Mouse (Mus musculus): ENCODE data around the gene Tmem211. TPM values are rescaled to one million over a fixed set of nuclear protein-coding genes. Genes with fewer than 3 reads are reported as not detected.
A peak's percentile ranks its signal among the peaks of the same experiment; 100 is the strongest.

Tmem211 gene
- polyA plus RNA-seq, 1 experiment from 2014 or later: 0.46 TPM

DNA sequence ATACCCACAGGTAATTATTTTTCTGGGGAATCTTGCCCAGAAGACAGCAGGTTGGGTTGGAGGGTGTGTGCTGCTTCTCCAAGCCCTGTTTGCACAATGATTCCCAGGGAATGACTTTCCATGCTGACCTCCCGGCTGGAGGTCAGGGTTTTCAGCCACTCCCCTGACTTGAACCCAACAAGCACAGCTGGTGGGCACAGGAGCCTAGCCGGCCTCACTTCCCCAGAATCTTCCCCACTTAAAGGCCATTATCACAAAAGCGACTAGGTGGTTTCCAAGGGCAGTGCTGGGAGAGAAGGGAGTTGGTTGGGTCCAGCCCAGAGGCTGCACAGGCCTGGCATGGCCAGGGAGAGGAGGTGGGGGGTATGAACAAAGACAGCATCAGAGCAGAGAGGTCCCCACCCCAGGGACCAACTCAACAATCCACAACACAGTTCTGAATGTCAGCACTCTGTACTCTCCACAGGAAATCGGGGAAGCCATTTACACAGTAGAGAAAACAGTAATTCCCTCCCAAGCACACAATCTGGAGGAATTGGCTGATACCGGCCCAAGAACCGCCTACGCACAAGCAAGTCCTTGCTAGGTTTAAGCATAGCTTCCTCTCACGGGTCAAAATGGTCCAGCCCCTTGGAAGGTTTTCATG lies 27.5 kb upstream of the Tmem211 start:
- Histone ChIP-seq H3K4me3 (ENCODE audit: low read depth, low read length) (no peak overlapping the region), H3K36me3 (ENCODE audit: control insufficient read depth, insufficient read depth, low read length) (no peaks in the 10 kb centered on the region), H3K9ac (ENCODE audit: low read length) (no peak overlapping the region), H3K27ac (replicated peaks) (peak overlapping the region; percentile 56; the same call in 1 of the 2 replicates), H3K4me2 (replicated peaks; ENCODE audit: low read depth) (no peak overlapping the region), H3K27me3 (ENCODE audit: control insufficient read depth, insufficient read depth, low read length) (no peaks in the 10 kb centered on the region), H3K9me3 (ENCODE audit: control insufficient read depth, low read length) (no peaks in the 10 kb centered on the region), H3K4me1 (replicated peaks; ENCODE audit: control insufficient read depth, insufficient read depth) (no peaks in the 10 kb centered on the region)
- 42% methylated on average over 8 of the region's 8 CpGs for WGBS
- DNase-seq (ENCODE audit: low spot score) (no peak), ATAC-seq (ENCODE audit: low FRiP score, low TSS enrichment) (no peak)
- TF ChIP-seq EP300 (optimal IDR thresholded peaks at IDR 0.05) (no peak), CTCF (IDR thresholded peaks at IDR 0.05; ENCODE audit: low read depth) (no peak)

DNA sequence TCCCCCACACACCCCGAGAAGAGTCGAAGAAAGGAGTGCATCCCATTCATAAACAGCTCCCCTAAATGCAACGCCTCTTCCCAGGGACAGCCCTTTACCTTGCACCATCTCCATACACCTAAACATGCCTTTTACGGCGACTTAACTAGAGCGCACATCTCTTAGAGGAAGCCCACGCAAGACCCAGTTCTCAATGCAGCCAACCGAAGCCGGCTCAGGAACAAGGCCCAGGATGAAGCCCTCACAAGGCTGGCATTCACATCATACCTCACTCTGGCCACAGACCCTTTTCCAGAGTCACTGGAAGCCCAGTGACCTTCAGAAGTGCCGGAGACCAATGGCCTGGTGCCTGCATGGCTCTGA lies 27.0 kb upstream of the Tmem211 start:
- TF ChIP-seq CTCF (IDR thresholded peaks at IDR 0.05; ENCODE audit: low read depth) (no peak), EP300 (optimal IDR thresholded peaks at IDR 0.05) (no peak)
- Histone ChIP-seq H3K4me1 (replicated peaks; ENCODE audit: control insufficient read depth, insufficient read depth) (no peaks in the 10 kb centered on the region), H3K27ac (replicated peaks) (no peak overlapping the region), H3K4me2 (replicated peaks; ENCODE audit: low read depth) (no peak overlapping the region), H3K9ac (ENCODE audit: low read length) (no peak overlapping the region), H3K36me3 (ENCODE audit: control insufficient read depth, insufficient read depth, low read length) (no peaks in the 10 kb centered on the region), H3K4me3 (ENCODE audit: low read depth, low read length) (no peak overlapping the region), H3K9me3 (ENCODE audit: control insufficient read depth, low read length) (no peaks in the 10 kb centered on the region), H3K27me3 (ENCODE audit: control insufficient read depth, insufficient read depth, low read length) (no peaks in the 10 kb centered on the region)
- WGBS: 80% methylated on average over 10 of the region's 10 CpGs
- ATAC-seq (ENCODE audit: low FRiP score, low TSS enrichment) (no peak), DNase-seq (ENCODE audit: low spot score) (no peak)

DNA sequence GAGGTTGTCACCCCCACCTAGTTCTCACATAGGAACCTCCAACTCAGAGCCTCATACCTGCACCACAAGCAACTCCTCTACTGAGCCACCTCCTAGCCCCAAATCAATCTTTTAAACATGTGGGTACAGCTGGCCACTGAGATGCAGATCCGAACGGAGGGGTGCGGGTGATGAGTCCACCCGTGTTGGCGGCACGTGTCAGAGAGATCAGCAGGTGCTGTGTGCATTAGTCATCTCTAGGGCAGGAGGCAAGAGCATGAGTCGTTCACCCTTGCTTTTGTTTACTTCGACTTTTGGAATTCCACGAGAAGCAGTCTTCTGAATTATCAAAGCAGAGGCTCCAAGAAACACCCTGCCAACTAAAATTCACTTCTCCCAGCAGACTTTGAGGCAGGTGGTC lies 22.5 kb upstream of the Tmem211 start:
- H3K9me3 ChIP-seq (ENCODE audit: control insufficient read depth, low read length): no peaks in the 10 kb centered on the region
- H3K4me2 ChIP-seq (replicated peaks; ENCODE audit: low read depth): no peak overlapping the region
- 50% methylated on average over 9 of the region's 9 CpGs for WGBS
- H3K9ac ChIP-seq (ENCODE audit: low read length): no peak overlapping the region
- no peaks in the 10 kb centered on the region for H3K27me3 ChIP-seq (ENCODE audit: control insufficient read depth, insufficient read depth, low read length)
- no peak overlapping the region for H3K4me3 ChIP-seq (ENCODE audit: low read depth, low read length)
- no peak for ATAC-seq (ENCODE audit: low FRiP score, low TSS enrichment)
- H3K36me3 ChIP-seq (ENCODE audit: control insufficient read depth, insufficient read depth, low read length): no peaks in the 10 kb centered on the region
- no peak overlapping the region for H3K27ac ChIP-seq (replicated peaks)
- no peak for DNase-seq (ENCODE audit: low spot score)
- H3K4me1 ChIP-seq (replicated peaks; ENCODE audit: control insufficient read depth, insufficient read depth): peaks cover 6% of the 10 kb centered on the region
- TF ChIP-seq EP300 (optimal IDR thresholded peaks at IDR 0.05) (no peak), CTCF (IDR thresholded peaks at IDR 0.05; ENCODE audit: low read depth) (no peak)

DNA sequence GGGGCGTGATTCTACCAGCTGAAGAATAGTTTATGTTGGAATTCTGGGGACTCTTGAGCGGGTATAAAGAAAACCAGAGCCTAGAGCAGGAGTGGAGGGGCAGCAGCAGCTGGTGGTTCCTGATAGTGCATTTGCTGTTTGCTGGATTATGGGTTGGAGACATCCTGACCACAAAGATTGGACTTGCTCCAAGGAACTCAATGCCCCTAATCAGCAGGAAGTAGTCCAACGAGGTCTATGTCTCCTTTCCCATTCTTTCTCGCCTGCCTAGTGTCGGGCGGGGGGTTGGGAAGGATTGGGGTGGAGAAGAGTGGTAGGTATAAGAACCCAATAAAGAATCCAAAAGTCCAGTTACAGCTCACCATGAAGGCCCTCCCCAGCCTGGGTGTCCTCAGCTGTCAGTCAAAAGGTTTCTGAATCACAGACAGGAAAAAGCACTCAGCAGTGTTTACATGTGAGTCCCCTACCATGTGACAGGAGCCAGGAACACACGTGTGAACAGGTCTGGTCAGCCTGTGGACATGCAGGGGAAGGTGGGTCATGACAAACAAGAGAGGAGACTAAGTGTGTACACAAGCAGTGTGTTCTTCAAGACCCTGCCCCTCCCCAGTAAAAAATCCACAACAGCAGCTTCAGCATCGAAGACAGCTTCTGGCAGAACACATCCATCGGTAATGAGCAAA lies 19.9 kb upstream of the Tmem211 start:
- Histone ChIP-seq H3K9me3 (ENCODE audit: control insufficient read depth, low read length) (no peaks in the 10 kb centered on the region), H3K9ac (ENCODE audit: low read length) (no peak overlapping the region), H3K27ac (replicated peaks) (peak overlapping the region; percentile 5; the same call in 1 of the 2 replicates), H3K36me3 (ENCODE audit: control insufficient read depth, insufficient read depth, low read length) (no peaks in the 10 kb centered on the region), H3K27me3 (ENCODE audit: control insufficient read depth, insufficient read depth, low read length) (no peaks in the 10 kb centered on the region), H3K4me1 (replicated peaks; ENCODE audit: control insufficient read depth, insufficient read depth) (peaks cover 9% of the 10 kb centered on the region), H3K4me3 (ENCODE audit: low read depth, low read length) (no peak overlapping the region), H3K4me2 (replicated peaks; ENCODE audit: low read depth) (no peak overlapping the region)
- no peak; the same call in 1 of the 2 replicates for ATAC-seq (ENCODE audit: low FRiP score, low TSS enrichment)
- TF ChIP-seq CTCF (IDR thresholded peaks at IDR 0.05; ENCODE audit: low read depth): no peak
- no peak for TF ChIP-seq EP300 (optimal IDR thresholded peaks at IDR 0.05)
- WGBS: 33% methylated on average over 9 of the region's 9 CpGs
- DNase-seq (ENCODE audit: low spot score): no peak

DNA sequence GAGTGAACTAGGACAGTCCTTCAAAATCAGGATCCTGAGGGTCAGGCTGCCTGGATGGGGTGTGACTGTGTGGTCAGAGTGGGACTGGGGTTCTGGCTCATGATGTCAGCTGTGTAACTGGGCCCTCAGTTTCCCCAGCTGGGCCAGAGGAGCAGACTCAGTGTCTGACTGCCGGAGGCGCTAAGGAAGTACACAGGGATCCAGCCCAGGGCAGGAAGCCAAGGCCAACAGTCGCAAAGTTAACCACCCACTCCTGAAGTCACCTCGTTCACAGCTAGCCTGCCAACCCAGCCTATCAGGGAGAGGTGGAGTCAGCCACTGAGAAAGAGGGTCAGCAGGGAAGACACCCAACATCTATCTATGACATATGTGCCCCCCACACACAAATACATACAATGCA lies 18.7 kb upstream of the Tmem211 start:
- Histone ChIP-seq H3K9me3 (ENCODE audit: control insufficient read depth, low read length) (no peaks in the 10 kb centered on the region), H3K9ac (ENCODE audit: low read length) (no peak overlapping the region), H3K27me3 (ENCODE audit: control insufficient read depth, insufficient read depth, low read length) (no peaks in the 10 kb centered on the region), H3K4me3 (ENCODE audit: low read depth, low read length) (no peak overlapping the region), H3K36me3 (ENCODE audit: control insufficient read depth, insufficient read depth, low read length) (no peaks in the 10 kb centered on the region), H3K27ac (replicated peaks) (peak overlapping the region; percentile 87), H3K4me2 (replicated peaks; ENCODE audit: low read depth) (no peak overlapping the region), H3K4me1 (replicated peaks; ENCODE audit: control insufficient read depth, insufficient read depth) (peaks cover 9% of the 10 kb centered on the region)
- DNase-seq (ENCODE audit: low spot score) (peak; percentile 49), ATAC-seq (ENCODE audit: low FRiP score, low TSS enrichment) (no peak)
- 21% methylated on average over 4 of the region's 4 CpGs for WGBS
- TF ChIP-seq CTCF (IDR thresholded peaks at IDR 0.05; ENCODE audit: low read depth) (no peak), EP300 (optimal IDR thresholded peaks at IDR 0.05) (no peak)
